Mouse (Mus musculus): ENCODE results near the gene Lmo4. TPM values are rescaled to one million over a fixed set of nuclear protein-coding genes. Genes with fewer than 3 reads are reported as not detected.

The Lmo4 gene
- polyA plus RNA-seq, 1 experiment from 2014 or later = 104 TPM

DNA sequence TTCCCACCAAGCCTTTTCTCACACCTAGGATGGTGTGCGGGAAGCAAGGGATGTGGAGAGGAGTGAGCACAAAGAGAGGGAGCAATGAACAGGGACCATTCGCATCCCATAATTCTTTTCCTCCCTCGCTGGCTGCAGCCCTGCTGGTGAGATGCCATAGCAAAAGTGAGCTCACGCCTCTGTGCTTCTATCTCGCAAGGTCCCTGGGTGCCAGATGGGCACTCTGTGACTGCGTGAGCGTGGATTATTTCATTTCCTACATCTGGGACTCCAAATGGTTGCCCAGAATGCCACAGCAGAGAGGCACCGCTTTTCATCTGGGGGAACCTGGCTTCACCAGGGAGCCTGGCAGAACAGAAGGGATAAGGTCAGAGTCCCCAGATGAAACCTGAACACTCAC lies 63.2 kb downstream of the Lmo4 start:
- Histone ChIP-seq H3K9ac (replicated peaks; ENCODE audit: low read length) (no peak overlapping the region), H3K4me3 (ENCODE audit: low read depth, low read length) (no peak overlapping the region), H3K4me1 (ENCODE audit: control insufficient read depth, insufficient read depth, low read length) (no peaks in the 10 kb centered on the region), H3K4me2 (ENCODE audit: low read depth, low read length) (no peak overlapping the region), H3K36me3 (replicated peaks; ENCODE audit: control insufficient read depth, insufficient read depth, low read depth, low read length) (no peaks in the 10 kb centered on the region), H3K9me3 (replicated peaks; ENCODE audit: control insufficient read depth, low read length) (no peaks in the 10 kb centered on the region), H3K27me3 (ENCODE audit: control insufficient read depth, insufficient read depth, low read length) (no peaks in the 10 kb centered on the region), H3K27ac (replicated peaks; ENCODE audit: low read depth, low read length) (no peak overlapping the region)
- ATAC-seq (replicated peaks; ENCODE audit: insufficient number of reproducible peaks, low FRiP score, low TSS enrichment, low read depth) (no peak), DNase-seq (ENCODE audit: low spot score) (no peak)
- WGBS = 83% methylated on average over 8 of the region's 8 CpGs

GRCm38 (mm10) chr3:144140816-144141215 lies 64.2 kb downstream of the Lmo4 start:
- Histone ChIP-seq H3K36me3 (replicated peaks; ENCODE audit: control insufficient read depth, insufficient read depth, low read depth, low read length) (no peaks in the 10 kb centered on the region), H3K4me2 (ENCODE audit: low read depth, low read length) (no peak overlapping the region), H3K4me3 (ENCODE audit: low read depth, low read length) (no peak overlapping the region), H3K4me1 (ENCODE audit: control insufficient read depth, insufficient read depth, low read length) (no peaks in the 10 kb centered on the region), H3K9me3 (replicated peaks; ENCODE audit: control insufficient read depth, low read length) (no peaks in the 10 kb centered on the region), H3K27me3 (ENCODE audit: control insufficient read depth, insufficient read depth, low read length) (no peaks in the 10 kb centered on the region), H3K27ac (replicated peaks; ENCODE audit: low read depth, low read length) (no peak overlapping the region), H3K9ac (replicated peaks; ENCODE audit: low read length) (no peak overlapping the region)
- WGBS = 83% methylated on average over 5 of the region's 5 CpGs
- no peak for DNase-seq (ENCODE audit: low spot score)
- no peak for ATAC-seq (replicated peaks; ENCODE audit: insufficient number of reproducible peaks, low FRiP score, low TSS enrichment, low read depth)

DNA sequence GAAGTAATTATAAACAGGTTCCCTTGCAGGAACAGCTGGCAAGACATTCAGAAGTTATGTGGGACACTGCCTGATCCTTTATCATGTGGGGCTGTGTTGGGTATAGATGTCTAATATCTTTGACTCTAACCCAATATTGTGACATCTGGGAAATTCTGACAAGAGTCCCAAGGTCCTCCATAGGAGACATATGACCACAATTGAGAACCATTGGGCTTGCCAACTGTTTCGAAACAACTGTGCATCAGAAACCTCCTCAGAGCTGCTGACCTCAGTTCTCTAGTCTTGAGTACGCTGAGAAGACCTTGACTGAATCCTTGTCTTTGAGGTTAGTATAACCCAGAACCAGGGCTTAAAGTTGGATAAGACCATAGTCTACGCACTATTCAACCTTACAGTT lies 66.4 kb downstream of the Lmo4 start:
- no peak for ATAC-seq (replicated peaks; ENCODE audit: insufficient number of reproducible peaks, low FRiP score, low TSS enrichment, low read depth)

More for the DNA sequence above, 66.4 kb downstream of the Lmo4 start:
- H3K36me3 ChIP-seq (replicated peaks; ENCODE audit: control insufficient read depth, insufficient read depth, low read depth, low read length) = no peaks in the 10 kb centered on the region
- 94% methylated on average over 3 of the region's 3 CpGs for WGBS
- H3K9me3 ChIP-seq (replicated peaks; ENCODE audit: control insufficient read depth, low read length) = no peaks in the 10 kb centered on the region
- no peak overlapping the region for H3K27ac ChIP-seq (replicated peaks; ENCODE audit: low read depth, low read length)
- H3K9ac ChIP-seq (replicated peaks; ENCODE audit: low read length) = no peak overlapping the region
- H3K4me2 ChIP-seq (ENCODE audit: low read depth, low read length) = no peak overlapping the region
- no peak overlapping the region for H3K4me3 ChIP-seq (ENCODE audit: low read depth, low read length)
- no peaks in the 10 kb centered on the region for H3K27me3 ChIP-seq (ENCODE audit: control insufficient read depth, insufficient read depth, low read length)
- no peak for DNase-seq (ENCODE audit: low spot score)
- H3K4me1 ChIP-seq (ENCODE audit: control insufficient read depth, insufficient read depth, low read length) = no peaks in the 10 kb centered on the region

Data from embryonic facial prominence, embryonic 11.5 days (tissue).